Mouse (Mus musculus) cerebellum, adult 2 months (tissue): ENCODE data around the gene Mical3. TPM values are rescaled to one million over a fixed set of nuclear protein-coding genes. Genes with fewer than 3 reads are reported as not detected.

Experiments used
- DNase-seq, 2 experiments: peaks; one replicate each; pipeline ENCODE4 v3.0.0; 2021
- H3K27ac ChIP-seq: fragments of 200-500 bp; 2 replicates; pipeline ENCODE4 v1.5.1; 2012; ENCODE audit warnings: low read length, control low read depth, inconsistent platforms; ENCODE audit not compliant: insufficient read depth
- H3K27me3 ChIP-seq: fragments of 200-500 bp; 2 replicates; pipeline ENCODE4 v1.6.1; 2012; ENCODE audit warnings: inconsistent platforms, mild to moderate bottlenecking, low read length, moderate library complexity; ENCODE audit not compliant: control insufficient read depth, insufficient read depth
- H3K4me1 ChIP-seq: fragments of 200-500 bp; 2 replicates; pipeline ENCODE4 v1.6.1; 2011; ENCODE audit warnings: low read length; ENCODE audit not compliant: control insufficient read depth, insufficient read depth
- H3K4me3 ChIP-seq: fragments of 200-500 bp; replicated peaks from 2 replicates; pipeline ENCODE3; 2011; ENCODE audit warnings: mild to moderate bottlenecking, low read depth, low read length, control low read depth; ENCODE audit not compliant: insufficient read depth
- CTCF ChIP-seq: fragments of 200-500 bp; IDR thresholded peaks from 2 replicates; pipeline ENCODE4 v1.5.1; 2011; ENCODE audit warnings: low read depth, mild to moderate bottlenecking, control low read depth, low read length, moderate library complexity, borderline replicate concordance; ENCODE audit not compliant: insufficient read depth
- POLR2A ChIP-seq: fragments of 200-500 bp; IDR thresholded peaks from 2 replicates; pipeline ENCODE4 v1.6.1; 2011; ENCODE audit warnings: low read length, control low read depth, borderline replicate concordance; ENCODE audit not compliant: insufficient read depth
- WGBS: fragments of 180-500 bp; shearing (Covaris S2); methylation state at CpG from one replicate; pipeline ENCODE4 v1.1.7; 2018; 5-methylcytosine and 5-hydroxymethylcytosine counted together
- polyA plus RNA-seq: library from polyadenylated mRNA; depleted of rRNA; stranded (reverse); fragments of >200 nt; gene quantifications from 2 replicates; pipeline ENCODE4 v1.2.3, GENCODE M21; 2012; rRNA removed

Gene Mical3
- polyA plus RNA-seq = 75.7 and 82.7 TPM in 2 replicates

- DNase-seq = peak; percentile 81 to 85
- H3K27ac ChIP-seq = no peak within 1 kb of the TSS
- H3K4me1 ChIP-seq = 0 out of 2 replicates have a peak, but pooled peaks cover 2% of the 10 kb centered on the region
- H3K4me3 ChIP-seq = peak within 1 kb of the TSS; percentile 62
- WGBS = under 1% methylated on average over 17 of the region's 17 CpGs
- peak; percentile 26; the same call in 1 of the 2 replicates for TF ChIP-seq CTCF
- TF ChIP-seq POLR2A = no peak
- H3K27me3 ChIP-seq = no peaks in the 10 kb centered on the region
Measured at GRCm38 (mm10) chr6:121130773-121131172, at the start of gene Mical3. TSS of gene Mical3 (minus strand) at chr6:121130999.

- 77% methylated on average over 7 of the region's 7 CpGs for WGBS
- no peak for TF ChIP-seq POLR2A
- TF ChIP-seq CTCF = no peak
- no peak overlapping the region for H3K4me3 ChIP-seq
- no peak for DNase-seq
- peaks cover 8% of the 10 kb centered on the region for H3K4me1 ChIP-seq
- H3K27ac ChIP-seq = no peak overlapping the region
- no peaks in the 10 kb centered on the region for H3K27me3 ChIP-seq
Measured at GRCm38 (mm10) chr6:121179846-121180245, 49.0 kb upstream of the Mical3 start.

- WGBS = 51% methylated on average over 7 of the region's 7 CpGs
- DNase-seq = peak; percentile 58 to 73
- peak; percentile 57 for TF ChIP-seq CTCF
- TF ChIP-seq POLR2A = no peak
- Histone ChIP-seq H3K4me1 (peaks cover 8% of the 10 kb centered on the region), H3K27ac (no peak overlapping the region), H3K4me3 (no peak overlapping the region), H3K27me3 (no peaks in the 10 kb centered on the region)
Measured at GRCm38 (mm10) chr6:121178700-121179358, 48.0 kb upstream of the Mical3 start.

- 66% methylated on average over 7 of the region's 7 CpGs for WGBS
- Histone ChIP-seq H3K4me3 (no peak overlapping the region), H3K27ac (no peak overlapping the region), H3K27me3 (no peaks in the 10 kb centered on the region), H3K4me1 (peaks cover 8% of the 10 kb centered on the region)
- DNase-seq = no peak
- TF ChIP-seq CTCF = no peak
- no peak for TF ChIP-seq POLR2A
Measured at GRCm38 (mm10) chr6:121177118-121177708, 46.4 kb upstream of the Mical3 start.

GRCm38 (mm10) chr6:121176731-121177098 is 45.9 kb upstream of the Mical3 start:
- DNase-seq = no peak
- H3K4me3 ChIP-seq = no peak overlapping the region
- TF ChIP-seq POLR2A = no peak
- no peak for TF ChIP-seq CTCF
- WGBS = 80% methylated on average over 4 of the region's 4 CpGs
- no peak overlapping the region for H3K27ac ChIP-seq
- peaks cover 8% of the 10 kb centered on the region for H3K4me1 ChIP-seq
- H3K27me3 ChIP-seq = no peaks in the 10 kb centered on the region

- no peak overlapping the region for H3K4me3 ChIP-seq
- no peak overlapping the region for H3K27ac ChIP-seq
- no peak for TF ChIP-seq POLR2A
- TF ChIP-seq CTCF = no peak
- H3K27me3 ChIP-seq = no peaks in the 10 kb centered on the region
- WGBS = 70% methylated on average over 14 of the region's 14 CpGs
- no peak for DNase-seq
- H3K4me1 ChIP-seq = peaks cover 8% of the 10 kb centered on the region
Measured at GRCm38 (mm10) chr6:121176011-121176730, 45.4 kb upstream of the Mical3 start.

GRCm38 (mm10) chr6:121174761-121175160 is 44.0 kb upstream of the Mical3 start:
- TF ChIP-seq POLR2A (no peak), CTCF (no peak)
- Histone ChIP-seq H3K4me3 (no peak overlapping the region), H3K27me3 (no peaks in the 10 kb centered on the region), H3K4me1 (peaks cover 8% of the 10 kb centered on the region), H3K27ac (no peak overlapping the region)
- DNase-seq = no peak
- WGBS = 91% methylated on average over 6 of the region's 6 CpGs
